Mouse (Mus musculus) erythroblast, adult 5-6 weeks (primary cell): ENCODE data around the gene Scnn1a. TPM values are rescaled to one million over a fixed set of nuclear protein-coding genes. Genes with fewer than 3 reads are reported as not detected.

Experiments used
- ATAC-seq: replicated peaks from 2 replicates; pipeline ENCODE4 v1.8.0; 2016; ENCODE audit warnings: moderate number of reproducible peaks, mild to moderate bottlenecking, moderate TSS enrichment, inconsistent platforms; ENCODE audit not compliant: poor library complexity, low FRiP score, severe bottlenecking
- total RNA-seq, 2 experiments: library from RNA; stranded (forward) in 1 of 2; stranded (reverse) in 1 of 2; fragments of 150-400 nt in 1 of 2; fragments of 200-764, 138-1000 nt in 1 of 2; gene quantifications; 2 replicates each; pipeline versions ENCODE4 v1.2.3 to v1.2.4; 2015 to 2017; ENCODE audit warnings: low replicate concordance in 2 of 2

Scnn1a gene
- total RNA-seq, 2 experiments from 2014 or later = 7.9 TPM; not detected in 1

- no peak for ATAC-seq
These were observed 13.4 kb upstream of the Scnn1a start for GRCm38 (mm10) chr6:125307091-125307490.

- ATAC-seq = no peak
These were observed 11.5 kb upstream of the Scnn1a start for GRCm38 (mm10) chr6:125308921-125309320.

- no peak for ATAC-seq
These were observed 11.1 kb upstream of the Scnn1a start for GRCm38 (mm10) chr6:125309406-125309805.

GRCm38 (mm10) chr6:125312171-125312570 lies 8.3 kb upstream of the Scnn1a start:
- ATAC-seq = no peak

GRCm38 (mm10) chr6:125312581-125313355 lies 7.7 kb upstream of the Scnn1a start:
- ATAC-seq = no peak

GRCm38 (mm10) chr6:125313546-125314230 lies 6.8 kb upstream of the Scnn1a start, which contains the start of gene Ltbr:
Gene Ltbr (minus strand): TSS chr6:125313885.
- ATAC-seq = no peak

- no peak for ATAC-seq
These were observed 6.3 kb upstream of the Scnn1a start for GRCm38 (mm10) chr6:125314231-125314563.

- no peak for ATAC-seq
These were observed 5.7 kb upstream of the Scnn1a start for GRCm38 (mm10) chr6:125314746-125315145.

GRCm38 (mm10) chr6:125317077-125317476 lies 3.4 kb upstream of the Scnn1a start:
- no peak for ATAC-seq

- no peak for ATAC-seq
These were observed 1.2 kb upstream of the Scnn1a start for GRCm38 (mm10) chr6:125318981-125319918.

- no peak for ATAC-seq
These were observed 551 bp upstream of the Scnn1a start for GRCm38 (mm10) chr6:125319919-125320296.

GRCm38 (mm10) chr6:125321114-125321855 lies 826 bp downstream of the Scnn1a start:
- ATAC-seq = no peak

- no peak for ATAC-seq
These were observed 2.3 kb downstream of the Scnn1a start for GRCm38 (mm10) chr6:125322794-125323193.

- ATAC-seq = no peak
These were observed 3.1 kb downstream of the Scnn1a start for GRCm38 (mm10) chr6:125323547-125323946.

GRCm38 (mm10) chr6:125325337-125325736 lies 4.9 kb downstream of the Scnn1a start:
- ATAC-seq = no peak

- no peak for ATAC-seq
These were observed 7.8 kb downstream of the Scnn1a start for GRCm38 (mm10) chr6:125328243-125328642.

GRCm38 (mm10) chr6:125330626-125331326 lies 10.3 kb downstream of the Scnn1a start:
- no peak for ATAC-seq

- ATAC-seq = no peak
These were observed 12.8 kb downstream of the Scnn1a start for GRCm38 (mm10) chr6:125333112-125333899.
